Mouse (Mus musculus) embryonic facial prominence, embryonic 15.5 days (tissue): ENCODE measurements around the gene Zfp61. TPM values are rescaled to one million over a fixed set of nuclear protein-coding genes. Genes with fewer than 3 reads are reported as not detected.

Source experiments
- ATAC-seq: fragments of 200-750 bp; cut with Nextera tagmentation; 2 replicates; pipeline ENCODE4 v1.8.0; 2017; ENCODE audit warnings: low read depth, moderate TSS enrichment; ENCODE audit not compliant: insufficient number of reproducible peaks, low FRiP score, low TSS enrichment
- H3K27ac ChIP-seq: fragments of 300-500 bp; sonication (generic); replicated peaks from 2 replicates; pipeline ENCODE4 v1.5.1; 2015; ENCODE audit warnings: mild to moderate bottlenecking, inconsistent platforms
- H3K27me3 ChIP-seq: fragments of 300-500 bp; sonication (generic); 2 replicates; pipeline ENCODE4 v1.6.1; 2015; ENCODE audit warnings: inconsistent platforms
- H3K36me3 ChIP-seq: fragments of 300-500 bp; sonication (generic); 2 replicates; pipeline ENCODE4 v1.6.1; 2015; ENCODE audit warnings: mild to moderate bottlenecking, inconsistent platforms
- H3K4me1 ChIP-seq: fragments of 300-500 bp; sonication (generic); 2 replicates; pipeline ENCODE4 v1.6.1; 2015; ENCODE audit warnings: inconsistent platforms
- H3K4me2 ChIP-seq: fragments of 300-500 bp; sonication (generic); replicated peaks from 2 replicates; pipeline ENCODE4 v1.6.1; 2015; ENCODE audit warnings: mild to moderate bottlenecking, inconsistent platforms
- H3K4me3 ChIP-seq: fragments of 300-500 bp; sonication (generic); replicated peaks from 2 replicates; pipeline ENCODE4 v1.5.1; 2015; ENCODE audit warnings: mild to moderate bottlenecking, inconsistent platforms
- H3K9ac ChIP-seq: fragments of 300-500 bp; sonication (generic); 2 replicates; pipeline ENCODE4 v1.6.1; 2015; ENCODE audit warnings: inconsistent platforms
- H3K9me3 ChIP-seq: fragments of 300-500 bp; sonication (generic); replicated peaks from 2 replicates; pipeline ENCODE4 v1.6.1; 2016; ENCODE audit warnings: inconsistent platforms
- WGBS: fragments of 180-500 bp; shearing (Covaris S2); methylation state at CpG from one replicate; pipeline ENCODE4 v1.1.7; 2015; 5-methylcytosine and 5-hydroxymethylcytosine counted together
- microRNA-seq: library from miRNA; unstranded; fragments of <30 nt; microRNA quantifications from one replicate; pipeline ENCODE4, GENCODE M21; 2016; ENCODE audit warnings: borderline number of aligned reads
- polyA plus RNA-seq: library from polyadenylated mRNA; unstranded; fragments of >200 nt; fragmentation: Nextera tagmentation; extraction: Ambion mirVana; gene quantifications from 2 replicates; pipeline ENCODE4 v1.2.1, GENCODE M21; 2015

The Zfp61 gene
- polyA plus RNA-seq, 1 experiment from 2014 or later, result 41.6 TPM

DNA sequence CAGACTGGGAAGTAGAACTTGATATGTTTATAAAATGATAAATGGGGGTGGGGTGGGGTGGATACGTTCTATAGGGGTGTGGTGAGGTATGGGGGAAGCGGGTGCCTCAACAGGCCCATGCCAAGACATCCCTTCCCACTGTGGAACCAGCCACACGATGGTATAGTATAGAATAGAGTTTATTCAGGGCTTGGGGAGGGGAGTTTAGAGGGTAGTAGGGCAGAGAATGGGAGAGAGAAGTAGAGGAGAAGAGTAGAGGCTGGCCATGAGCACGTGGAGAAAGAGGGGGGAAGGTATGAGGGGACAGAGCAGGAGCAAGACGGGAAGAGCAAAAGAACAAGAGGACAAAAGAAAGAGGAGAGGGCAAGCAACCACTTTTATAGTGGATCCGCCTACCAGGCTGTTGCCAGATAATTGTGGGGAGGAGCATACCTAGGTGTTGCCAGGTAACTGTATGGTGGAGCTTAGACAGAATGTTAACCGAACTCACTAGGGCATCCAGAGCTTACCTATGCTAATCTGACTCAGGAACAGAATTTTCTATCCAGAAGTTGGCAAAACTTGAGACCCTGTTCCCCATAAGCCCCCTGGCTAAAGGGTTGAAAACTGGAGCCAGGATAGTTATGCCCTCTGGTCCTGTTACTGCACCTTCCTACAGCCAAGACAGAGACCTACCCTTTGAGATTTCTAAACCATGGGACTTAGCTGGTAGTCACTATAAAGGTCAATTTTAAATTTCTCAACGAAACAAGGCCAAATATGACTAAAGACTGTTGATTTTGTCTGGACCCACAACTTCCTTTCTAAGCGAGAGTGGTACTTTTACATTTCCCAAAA is 47.0 kb downstream of the Zfp61 start:
- no peaks in the 10 kb centered on the region; the same call in 1 of the 2 replicates for H3K36me3 ChIP-seq
- peak overlapping the region; percentile 58 for H3K4me2 ChIP-seq
- H3K4me1 ChIP-seq, result peaks cover 8% of the 10 kb centered on the region; the same call in 1 of the 2 replicates
- H3K4me3 ChIP-seq, result peak overlapping the region; percentile 63
- peak; percentile 6; the same call in 1 of the 2 replicates for ATAC-seq
- H3K27me3 ChIP-seq, result no peaks in the 10 kb centered on the region
- H3K27ac ChIP-seq, result no peak overlapping the region
- WGBS, result 57% methylated on average over 9 of the region's 9 CpGs
- no peaks in the 10 kb centered on the region for H3K9me3 ChIP-seq
- H3K9ac ChIP-seq, result no peak overlapping the region; the same call in 1 of the 2 replicates

Small RNA genes lying within 50 kb of the gene (microRNA-seq; reads per million reads assigned to microRNA genes)
- not detected for gene Gm27592

Other genes starting within 250 kb of the Zfp61 start
- 0.01 TPM in 1 of 2 replicates, not detected in the other for gene Vmn1r183, start 248.0 kb downstream of the Zfp61 start, polyA plus RNA-seq
- gene Zfp180, start 219.3 kb downstream of the Zfp61 start, polyA plus RNA-seq, result 19.4 and 20.3 TPM in 2 replicates
- 9.8 and 9.9 TPM in 2 replicates for gene Zfp112, start 188.9 kb downstream of the Zfp61 start, polyA plus RNA-seq
- gene Zfp235, start 167.1 kb downstream of the Zfp61 start, polyA plus RNA-seq, result 20.7 and 21.0 TPM in 2 replicates
- 6.4 and 6.5 TPM in 2 replicates for gene Zfp114, start 126.2 kb downstream of the Zfp61 start, polyA plus RNA-seq
- 10.8 and 11.4 TPM in 2 replicates for gene Zfp111, start 89.8 kb downstream of the Zfp61 start, polyA plus RNA-seq
- 4.3 and 5.3 TPM in 2 replicates for gene Zfp109, start 63.7 kb downstream of the Zfp61 start, polyA plus RNA-seq
- gene Zfp108, start 46.4 kb downstream of the Zfp61 start, polyA plus RNA-seq, result 4.9 and 5.5 TPM in 2 replicates
- gene Zfp93, start 30.8 kb downstream of the Zfp61 start, polyA plus RNA-seq, result 8.1 and 10.7 TPM in 2 replicates
- gene Zfp94, start 15.4 kb upstream of the Zfp61 start, polyA plus RNA-seq, result 13.7 and 14.5 TPM in 2 replicates
- gene Tescl, start 32.7 kb upstream of the Zfp61 start, polyA plus RNA-seq, result not detected in 2 replicates
- 30.8 and 40.2 TPM in 2 replicates for gene Lypd5, start 48.0 kb upstream of the Zfp61 start, polyA plus RNA-seq
- 3.1 and 4.0 TPM in 2 replicates for gene Kcnn4, start 69.0 kb upstream of the Zfp61 start, polyA plus RNA-seq
- gene Smg9, start 98.4 kb upstream of the Zfp61 start, polyA plus RNA-seq, result 24.8 and 27.6 TPM in 2 replicates
- gene Irgc1, start 151.1 kb upstream of the Zfp61 start, polyA plus RNA-seq, result 0.21 TPM in 1 of 2 replicates, not detected in the other
- gene Plaur, start 161.3 kb upstream of the Zfp61 start, polyA plus RNA-seq, result 8.8 and 12.6 TPM in 2 replicates
- 7.5 and 8.0 TPM in 2 replicates for gene Cadm4, start 180.8 kb upstream of the Zfp61 start, polyA plus RNA-seq
- 65.9 and 69.2 TPM in 2 replicates for gene Zfp428, start 205.8 kb upstream of the Zfp61 start, polyA plus RNA-seq
- 0.62 and 0.72 TPM in 2 replicates for gene AC161166.1, start 211.2 kb upstream of the Zfp61 start, polyA plus RNA-seq
- gene Irgq, start 229.5 kb upstream of the Zfp61 start, polyA plus RNA-seq, result 11.2 and 11.4 TPM in 2 replicates
- gene Pinlyp, start 244.9 kb upstream of the Zfp61 start, polyA plus RNA-seq, result 9.4 and 16.4 TPM in 2 replicates
- gene Xrcc1, start 245.1 kb upstream of the Zfp61 start, polyA plus RNA-seq, result 122 and 127 TPM in 2 replicates